Mouse (Mus musculus) CD4-positive, CD25-positive, alpha-beta regulatory T cell, adult 9 weeks (primary cell): Measurements from ENCODE around the gene Gm10801. TPM values are rescaled to one million over a fixed set of nuclear protein-coding genes. Genes with fewer than 3 reads are reported as not detected.

Experiments used
- polyA plus RNA-seq: library from polyadenylated mRNA; unstranded; fragments of 100-300 nt; shearing (Covaris generic); gene quantifications from one replicate; pipeline ENCODE4 v1.2.1, GENCODE M21; 2017

Gm10801 gene
- 36.9 TPM for polyA plus RNA-seq

DNA sequence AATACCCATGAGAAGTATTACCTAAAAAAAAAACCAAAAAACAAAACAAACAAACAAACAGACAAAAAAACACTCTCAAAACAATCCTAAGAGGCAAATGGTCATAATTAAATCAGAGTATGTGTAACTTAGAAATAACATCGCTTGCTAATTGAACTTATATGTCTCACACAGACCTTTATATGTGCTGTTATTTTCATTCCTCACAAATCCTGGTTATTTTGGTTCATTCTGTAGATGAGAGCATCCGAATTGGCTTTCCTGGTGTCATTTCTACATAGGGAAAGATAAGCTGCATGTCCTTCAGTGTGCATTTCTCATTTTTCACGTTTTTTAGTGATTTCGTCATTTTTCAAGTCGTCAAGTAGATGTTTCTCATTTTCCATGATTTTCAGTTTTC, at the start of gene Gm10801:
Gene Gm10801 (plus strand): TSS at position 301 of the 400 bp plus-strand sequence.

DNA sequence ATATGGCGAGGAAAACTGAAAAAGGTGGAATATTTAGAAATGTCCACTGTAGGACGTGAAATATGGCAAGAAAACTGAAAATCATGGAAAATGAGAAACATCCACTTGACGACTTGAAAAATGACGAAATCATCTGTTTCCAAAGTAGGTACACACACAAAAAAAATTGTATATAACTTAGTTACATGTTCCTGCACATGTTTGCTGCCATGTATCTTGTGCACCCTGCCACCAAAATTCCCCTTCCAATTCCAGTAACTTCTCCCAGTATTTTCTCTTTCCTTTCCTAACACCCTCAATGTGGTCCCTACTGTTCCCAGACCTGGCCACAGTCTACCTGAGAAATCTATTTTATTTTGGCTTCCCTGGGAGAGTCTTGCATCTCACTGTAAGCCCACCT, 5.2 kb downstream of the Gm10801 start, which contains the start of gene Gm10800:
Gene Gm10800 (minus strand): TSS at position 101 of the 400 bp plus-strand sequence.

Other genes starting within 250 kb of the Gm10801 start
- 162 TPM for gene Gm10800, start 5.1 kb downstream of the Gm10801 start, polyA plus RNA-seq